Mouse (Mus musculus) heart, embryonic 13.5 days (tissue): Measurements from ENCODE around the gene 1700013G24Rik. TPM values are rescaled to one million over a fixed set of nuclear protein-coding genes. Genes with fewer than 3 reads are reported as not detected.
A peak's percentile ranks its signal among the peaks of the same experiment; 100 is the strongest.

Experiments used
- ATAC-seq: fragments of 200-750 bp; cut with Nextera tagmentation; 2 replicates; pipeline ENCODE4 v1.8.0; 2017; ENCODE audit warnings: moderate TSS enrichment; ENCODE audit not compliant: insufficient number of reproducible peaks, low FRiP score, low TSS enrichment; ENCODE audit errors: extremely low read depth
- H3K27ac ChIP-seq: fragments of 300-500 bp; sonication (generic); replicated peaks from 2 replicates; pipeline ENCODE4 v1.5.1; 2015; ENCODE audit warnings: moderate library complexity, mild to moderate bottlenecking, inconsistent platforms
- H3K27me3 ChIP-seq: fragments of 300-500 bp; sonication (generic); replicated peaks from 2 replicates; pipeline ENCODE4 v1.6.1; 2015; ENCODE audit warnings: mild to moderate bottlenecking, inconsistent platforms
- H3K36me3 ChIP-seq: fragments of 300-500 bp; sonication (generic); 2 replicates; pipeline ENCODE4 v1.6.1; 2015; ENCODE audit warnings: mild to moderate bottlenecking, inconsistent platforms
- H3K4me1 ChIP-seq: fragments of 300-500 bp; sonication (generic); 2 replicates; pipeline ENCODE4 v1.6.1; 2015; ENCODE audit warnings: inconsistent platforms
- H3K4me2 ChIP-seq: fragments of 300-500 bp; sonication (generic); 2 replicates; pipeline ENCODE4 v1.6.1; 2015; ENCODE audit warnings: inconsistent platforms, mild to moderate bottlenecking, moderate library complexity
- H3K4me3 ChIP-seq: fragments of 300-500 bp; sonication (generic); 2 replicates; pipeline ENCODE4 v1.5.1; 2015; ENCODE audit warnings: moderate library complexity, mild to moderate bottlenecking, inconsistent platforms
- H3K9ac ChIP-seq: fragments of 300-500 bp; sonication (generic); 2 replicates; pipeline ENCODE4 v1.6.1; 2015; ENCODE audit warnings: inconsistent platforms, mild to moderate bottlenecking, moderate library complexity
- H3K9me3 ChIP-seq: fragments of 300-500 bp; sonication (generic); 2 replicates; pipeline ENCODE4 v1.6.1; 2016; ENCODE audit warnings: inconsistent platforms
- WGBS: fragments of 180-500 bp; shearing (Covaris S2); methylation state at CpG from one replicate; pipeline ENCODE4 v1.1.7; 2015; ENCODE audit warnings: mixed read lengths; 5-methylcytosine and 5-hydroxymethylcytosine counted together
- polyA plus RNA-seq: library from polyadenylated mRNA; unstranded; fragments of >200 nt; fragmentation: Nextera tagmentation; extraction: Ambion mirVana; gene quantifications from 2 replicates; pipeline ENCODE4 v1.2.1, GENCODE M21; 2015

Gene 1700013G24Rik
- polyA plus RNA-seq, 1 experiment from 2014 or later, result not detected

GRCm38 (mm10) chr4:137457292-137457691, 4.2 kb downstream of the 1700013G24Rik start:
- no peaks in the 10 kb centered on the region for H3K27me3 ChIP-seq
- H3K27ac ChIP-seq, result no peak overlapping the region
- H3K4me2 ChIP-seq, result no peak overlapping the region
- no peaks in the 10 kb centered on the region for H3K9me3 ChIP-seq
- H3K4me1 ChIP-seq, result peaks cover 42% of the 10 kb centered on the region
- no peak overlapping the region for H3K4me3 ChIP-seq
- no peak overlapping the region for H3K9ac ChIP-seq
- 19% methylated on average over 4 of the region's 4 CpGs for WGBS
- H3K36me3 ChIP-seq, result no peaks in the 10 kb centered on the region
- ATAC-seq, result no peak

- Histone ChIP-seq H3K4me2 (no peak overlapping the region), H3K27me3 (no peaks in the 10 kb centered on the region), H3K27ac (no peak overlapping the region), H3K9ac (no peak overlapping the region), H3K4me1 (peaks cover 43% of the 10 kb centered on the region), H3K4me3 (no peak overlapping the region), H3K36me3 (no peaks in the 10 kb centered on the region), H3K9me3 (no peaks in the 10 kb centered on the region)
- WGBS, result 86% methylated on average over 9 of the region's 9 CpGs
- no peak for ATAC-seq
These were observed 5.2 kb downstream of the 1700013G24Rik start for GRCm38 (mm10) chr4:137458310-137458709.

GRCm38 (mm10) chr4:137458861-137459260, 5.8 kb downstream of the 1700013G24Rik start:
- Histone ChIP-seq H3K27me3 (no peaks in the 10 kb centered on the region), H3K4me3 (no peak overlapping the region), H3K36me3 (no peaks in the 10 kb centered on the region), H3K4me1 (peaks cover 40% of the 10 kb centered on the region), H3K27ac (no peak overlapping the region), H3K9me3 (no peaks in the 10 kb centered on the region), H3K9ac (peak overlapping the region; percentile 33; the same call in 1 of the 2 replicates), H3K4me2 (no peak overlapping the region)
- ATAC-seq, result no peak
- WGBS, result 38% methylated on average over 5 of the region's 5 CpGs

GRCm38 (mm10) chr4:137460676-137461075, 7.6 kb downstream of the 1700013G24Rik start:
- 67% methylated on average over 14 of the region's 14 CpGs for WGBS
- Histone ChIP-seq H3K4me1 (peaks cover 53% of the 10 kb centered on the region), H3K4me3 (no peak overlapping the region), H3K9me3 (no peaks in the 10 kb centered on the region), H3K9ac (no peak overlapping the region), H3K4me2 (no peak overlapping the region), H3K36me3 (no peaks in the 10 kb centered on the region), H3K27me3 (no peaks in the 10 kb centered on the region), H3K27ac (peak overlapping the region; percentile 68)
- ATAC-seq, result no peak

GRCm38 (mm10) chr4:137461217-137461616, 8.1 kb downstream of the 1700013G24Rik start:
- no peaks in the 10 kb centered on the region for H3K27me3 ChIP-seq
- peaks cover 53% of the 10 kb centered on the region for H3K4me1 ChIP-seq
- H3K27ac ChIP-seq, result peak overlapping the region; percentile 68
- no peak for ATAC-seq
- H3K9me3 ChIP-seq, result no peaks in the 10 kb centered on the region
- no peaks in the 10 kb centered on the region for H3K36me3 ChIP-seq
- WGBS, result 70% methylated on average over 4 of the region's 4 CpGs
- H3K4me2 ChIP-seq, result no peak overlapping the region
- no peak overlapping the region for H3K9ac ChIP-seq
- no peak overlapping the region for H3K4me3 ChIP-seq

- ATAC-seq, result no peak
- H3K36me3 ChIP-seq, result no peaks in the 10 kb centered on the region
- 51% methylated on average over 16 of the region's 16 CpGs for WGBS
- no peaks in the 10 kb centered on the region for H3K27me3 ChIP-seq
- H3K4me1 ChIP-seq, result peaks cover 50% of the 10 kb centered on the region
- no peak overlapping the region for H3K4me3 ChIP-seq
- H3K9me3 ChIP-seq, result no peaks in the 10 kb centered on the region
- H3K9ac ChIP-seq, result no peak overlapping the region
- H3K27ac ChIP-seq, result peak overlapping the region; percentile 38
- no peak overlapping the region for H3K4me2 ChIP-seq
These were observed 9.1 kb downstream of the 1700013G24Rik start for GRCm38 (mm10) chr4:137461981-137462690.

- Histone ChIP-seq H3K9me3 (no peaks in the 10 kb centered on the region), H3K27ac (peak overlapping the region; percentile 91), H3K27me3 (no peaks in the 10 kb centered on the region), H3K4me3 (no peak overlapping the region), H3K4me1 (peaks cover 64% of the 10 kb centered on the region), H3K36me3 (no peaks in the 10 kb centered on the region), H3K4me2 (no peak overlapping the region), H3K9ac (peak overlapping the region; percentile 50)
- 62% methylated on average over 13 of the region's 13 CpGs for WGBS
- ATAC-seq, result no peak
These were observed 12.2 kb downstream of the 1700013G24Rik start for GRCm38 (mm10) chr4:137465125-137465787.

GRCm38 (mm10) chr4:137466991-137467390, 13.9 kb downstream of the 1700013G24Rik start:
- H3K9ac ChIP-seq, result peak overlapping the region; percentile 79; the same call in 1 of the 2 replicates
- 44% methylated on average over 4 of the region's 4 CpGs for WGBS
- H3K4me2 ChIP-seq, result no peak overlapping the region

GRCm38 (mm10) chr4:137467525-137467924, 14.4 kb downstream of the 1700013G24Rik start:
- Histone ChIP-seq H3K36me3 (peaks cover 3% of the 10 kb centered on the region; the same call in 1 of the 2 replicates), H3K9me3 (no peaks in the 10 kb centered on the region), H3K4me2 (peak overlapping the region; percentile 91; the same call in 1 of the 2 replicates), H3K4me3 (no peak overlapping the region), H3K27ac (peak overlapping the region; percentile 91), H3K9ac (peak overlapping the region; percentile 79), H3K27me3 (no peaks in the 10 kb centered on the region), H3K4me1 (peaks cover 70% of the 10 kb centered on the region)
- WGBS, result 75% methylated on average over 2 of the region's 2 CpGs
- no peak for ATAC-seq

More at GRCm38 (mm10) chr4:137466991-137467390, 13.9 kb downstream of the 1700013G24Rik start:
- Histone ChIP-seq H3K27me3 (no peaks in the 10 kb centered on the region), H3K36me3 (no peaks in the 10 kb centered on the region), H3K27ac (peak overlapping the region; percentile 91), H3K4me3 (no peak overlapping the region), H3K9me3 (no peaks in the 10 kb centered on the region), H3K4me1 (peaks cover 70% of the 10 kb centered on the region)
- no peak; the same call in 1 of the 2 replicates for ATAC-seq

GRCm38 (mm10) chr4:137468260-137469080, 15.4 kb downstream of the 1700013G24Rik start, which contains the start of gene Hspg2:
Gene Hspg2, plus strand, starts transcription at chr4:137468769.
- Histone ChIP-seq H3K9ac (peak within 1 kb of the TSS; percentile 99), H3K9me3 (no peaks in the 10 kb centered on the region), H3K4me3 (peak within 1 kb of the TSS; percentile 95), H3K27ac (peak within 1 kb of the TSS; percentile 100), H3K27me3 (no peaks in the 10 kb centered on the region), H3K4me2 (peak within 1 kb of the TSS; percentile 91), H3K36me3 (peaks cover 11% of the 10 kb centered on the region; the same call in 1 of the 2 replicates), H3K4me1 (peaks cover 79% of the 10 kb centered on the region)
- WGBS, result 1% methylated on average over 66 of the region's 72 CpGs
- ATAC-seq, result peak; percentile 72
